Mouse (Mus musculus): ENCODE measurements around the gene Meox1. TPM values are rescaled to one million over a fixed set of nuclear protein-coding genes. Genes with fewer than 3 reads are reported as not detected.
A peak's percentile ranks its signal among the peaks of the same experiment; 100 is the strongest.

Meox1 gene
- total RNA-seq, 2 experiments from 2014 or later, result 0.71 to 0.74 TPM

GRCm38 (mm10) chr11:101918609-101919008 lies 24.4 kb upstream of the Meox1 start:
- Histone ChIP-seq H3K4me3 (no peak overlapping the region), H3K27ac (no peak overlapping the region)
- TF ChIP-seq CTCF (conservative IDR thresholded peaks at IDR 0.05), result no peak
- DNase-seq (ENCODE audit: low spot score in 2 of 2), result no peak

- H3K4me3 ChIP-seq, result no peak overlapping the region
- no peak for DNase-seq (ENCODE audit: low spot score in 2 of 2)
- H3K27ac ChIP-seq, result no peak overlapping the region
- TF ChIP-seq CTCF (conservative IDR thresholded peaks at IDR 0.05), result peak; percentile 44
Observed at GRCm38 (mm10) chr11:101916772-101917171, 22.6 kb upstream of the Meox1 start.

- DNase-seq (ENCODE audit: low spot score in 2 of 2), result no peak
- no peak overlapping the region for H3K4me3 ChIP-seq
- no peak overlapping the region for H3K27ac ChIP-seq
- no peak for TF ChIP-seq CTCF (conservative IDR thresholded peaks at IDR 0.05)
Observed at GRCm38 (mm10) chr11:101913591-101913990, 19.4 kb upstream of the Meox1 start.

- no peak overlapping the region for H3K27ac ChIP-seq
- no peak for DNase-seq (ENCODE audit: low spot score in 2 of 2)
- H3K4me3 ChIP-seq, result no peak overlapping the region
- TF ChIP-seq CTCF (conservative IDR thresholded peaks at IDR 0.05), result peak; percentile 81
Observed at GRCm38 (mm10) chr11:101911855-101912579, 17.8 kb upstream of the Meox1 start.

GRCm38 (mm10) chr11:101910230-101910946 lies 16.2 kb upstream of the Meox1 start:
- DNase-seq (ENCODE audit: low spot score in 2 of 2), result peak; percentile 55 to 91

GRCm38 (mm10) chr11:101908777-101909176 lies 14.6 kb upstream of the Meox1 start:
- no peak for TF ChIP-seq CTCF (conservative IDR thresholded peaks at IDR 0.05)
- Histone ChIP-seq H3K4me3 (no peak overlapping the region), H3K27ac (no peak overlapping the region)
- no peak for DNase-seq (ENCODE audit: low spot score in 2 of 2)

More at GRCm38 (mm10) chr11:101910230-101910946, 16.2 kb upstream of the Meox1 start:
- H3K27ac ChIP-seq, result no peak overlapping the region
- H3K4me3 ChIP-seq, result no peak overlapping the region
- TF ChIP-seq CTCF (conservative IDR thresholded peaks at IDR 0.05), result peak; percentile 98

- Histone ChIP-seq H3K27ac (no peak overlapping the region), H3K4me3 (no peak overlapping the region)
- peak; percentile 97 for TF ChIP-seq CTCF (conservative IDR thresholded peaks at IDR 0.05)
- DNase-seq (ENCODE audit: low spot score in 2 of 2), result peak; percentile 32 to 83
Observed at GRCm38 (mm10) chr11:101905115-101905514, 10.9 kb upstream of the Meox1 start.

- Histone ChIP-seq H3K27ac (no peak overlapping the region), H3K4me3 (no peak overlapping the region)
- no peak for TF ChIP-seq CTCF (conservative IDR thresholded peaks at IDR 0.05)
- no peak for DNase-seq (ENCODE audit: low spot score in 2 of 2)
Observed at GRCm38 (mm10) chr11:101901309-101901708, 7.1 kb upstream of the Meox1 start.

- TF ChIP-seq CTCF (conservative IDR thresholded peaks at IDR 0.05), result no peak
Observed at GRCm38 (mm10) chr11:101898328-101898727, 4.2 kb upstream of the Meox1 start.

GRCm38 (mm10) chr11:101896546-101897361 lies 2.6 kb upstream of the Meox1 start:
- TF ChIP-seq CTCF (conservative IDR thresholded peaks at IDR 0.05), result no peak
- no peak for DNase-seq (ENCODE audit: low spot score in 2 of 2)

More at GRCm38 (mm10) chr11:101898328-101898727, 4.2 kb upstream of the Meox1 start:
- Histone ChIP-seq H3K27ac (no peak overlapping the region), H3K4me3 (no peak overlapping the region)
- DNase-seq (ENCODE audit: low spot score in 2 of 2), result no peak

GRCm38 (mm10) chr11:101893560-101893959 lies 614 bp downstream of the Meox1 start:
- Histone ChIP-seq H3K27ac (no peak overlapping the region), H3K4me3 (no peak overlapping the region)
- DNase-seq (ENCODE audit: low spot score in 2 of 2), result no peak
- no peak for TF ChIP-seq CTCF (conservative IDR thresholded peaks at IDR 0.05)

More at GRCm38 (mm10) chr11:101896546-101897361, 2.6 kb upstream of the Meox1 start:
- no peak overlapping the region for H3K4me3 ChIP-seq
- no peak overlapping the region for H3K27ac ChIP-seq

GRCm38 (mm10) chr11:101891451-101891850 lies 2.7 kb downstream of the Meox1 start:
- H3K4me3 ChIP-seq, result no peak overlapping the region
- no peak overlapping the region for H3K27ac ChIP-seq
- TF ChIP-seq CTCF (conservative IDR thresholded peaks at IDR 0.05), result no peak
- DNase-seq (ENCODE audit: low spot score in 2 of 2), result no peak

GRCm38 (mm10) chr11:101889781-101890180 lies 4.4 kb downstream of the Meox1 start:
- no peak overlapping the region for H3K4me3 ChIP-seq
- TF ChIP-seq CTCF (conservative IDR thresholded peaks at IDR 0.05), result no peak
- H3K27ac ChIP-seq, result no peak overlapping the region
- DNase-seq (ENCODE audit: low spot score in 2 of 2), result no peak
